Mouse (Mus musculus) T-helper 1 cell (primary cell): Measurements from ENCODE around the gene Rassf2.

Source experiments
- in situ Hi-C: fragments of 300-600 bp; cut with MboI, MseI; formaldehyde crosslinking; loops from one replicate; pipeline ENCODE4 v1.15.1; 2025; ENCODE audit warnings: high pct_unique_total_duplicates

The Rassf2 gene

GRCm38 (mm10) chr2:132029646-132030417 is at the start of gene Rassf2:
Rassf2 (minus strand) TSS chr2:132030258.
- in situ Hi-C loops: no loop called here

- in situ Hi-C loops: no loop called here
Measured at GRCm38 (mm10) chr2:132079139-132079538, 49.1 kb upstream of the Rassf2 start.

GRCm38 (mm10) chr2:132073052-132073451 is 43.0 kb upstream of the Rassf2 start:
- in situ Hi-C loops: no loop called here

- in situ Hi-C loops: no loop called here
Measured at GRCm38 (mm10) chr2:132069985-132070735, 40.1 kb upstream of the Rassf2 start.

- in situ Hi-C loops: no loop called here
Measured at GRCm38 (mm10) chr2:132064185-132064831, 34.2 kb upstream of the Rassf2 start.

- in situ Hi-C loops: no loop called here
Measured at GRCm38 (mm10) chr2:132063776-132064175, 33.7 kb upstream of the Rassf2 start.

- in situ Hi-C loops: no loop called here
Measured at GRCm38 (mm10) chr2:132061884-132062283, 31.8 kb upstream of the Rassf2 start.

- in situ Hi-C loops: no loop called here
Measured at GRCm38 (mm10) chr2:132059919-132060318, 29.9 kb upstream of the Rassf2 start.

GRCm38 (mm10) chr2:132055349-132055753 is 25.3 kb upstream of the Rassf2 start:
- in situ Hi-C loops: no loop called here

- in situ Hi-C loops: no loop called here
Measured at GRCm38 (mm10) chr2:132053824-132054223, 23.8 kb upstream of the Rassf2 start.

GRCm38 (mm10) chr2:132051798-132052197 is 21.7 kb upstream of the Rassf2 start:
- in situ Hi-C loops: no loop called here

- in situ Hi-C loops: no loop called here
Measured at GRCm38 (mm10) chr2:132049921-132050320, 19.9 kb upstream of the Rassf2 start.

GRCm38 (mm10) chr2:132049491-132049890 is 19.4 kb upstream of the Rassf2 start:
- in situ Hi-C loops: no loop called here

- in situ Hi-C loops: no loop called here
Measured at GRCm38 (mm10) chr2:132048143-132048772, 18.2 kb upstream of the Rassf2 start.

- in situ Hi-C loops: no loop called here
Measured at GRCm38 (mm10) chr2:132047364-132047763, 17.3 kb upstream of the Rassf2 start.

GRCm38 (mm10) chr2:132046659-132047058 is 16.6 kb upstream of the Rassf2 start:
- in situ Hi-C loops: no loop called here

- in situ Hi-C loops: no loop called here
Measured at GRCm38 (mm10) chr2:132044320-132045274, 14.5 kb upstream of the Rassf2 start.

- in situ Hi-C loops: no loop called here
Measured at GRCm38 (mm10) chr2:132043101-132043621, 13.1 kb upstream of the Rassf2 start.

- in situ Hi-C loops: no loop called here
Measured at GRCm38 (mm10) chr2:132039894-132040293, 9.8 kb upstream of the Rassf2 start.

GRCm38 (mm10) chr2:132036326-132036725 is 6.3 kb upstream of the Rassf2 start:
- in situ Hi-C loops: no loop called here

GRCm38 (mm10) chr2:132035470-132035835 is 5.4 kb upstream of the Rassf2 start:
- in situ Hi-C loops: no loop called here
